Mouse (Mus musculus) ES-E14 (cell line): ENCODE data around the gene H2-Q4.
"Not testable (repeated sequence)": the region's sequence is repeated elsewhere in the genome, so short reads cannot be mapped to it uniquely, and the experiment has no call there.

ENCODE experiments used
- CHD2 ChIP-seq: IDR thresholded peaks from 2 replicates; pipeline ENCODE4 v1.6.1; 2014; ENCODE audit warnings: mild to moderate bottlenecking, low read depth, low read length, inconsistent platforms
- HCFC1 ChIP-seq: IDR thresholded peaks from 2 replicates; pipeline ENCODE4 v1.6.1; 2012; ENCODE audit warnings: low read length, inconsistent platforms, borderline replicate concordance; ENCODE audit not compliant: insufficient read depth
- MAFK ChIP-seq: IDR thresholded peaks from 2 replicates; pipeline ENCODE4 v1.6.1; 2014; ENCODE audit warnings: mild to moderate bottlenecking, low read depth, low read length, inconsistent platforms; ENCODE audit not compliant: insufficient read depth
- ZC3H11A ChIP-seq: IDR thresholded peaks from 2 replicates; pipeline ENCODE4 v1.6.1; 2012; ENCODE audit warnings: low read depth, mild to moderate bottlenecking, inconsistent platforms, low read length, borderline replicate concordance
- ZNF384 ChIP-seq: IDR thresholded peaks from 2 replicates; pipeline ENCODE4 v1.6.1; 2012; ENCODE audit warnings: low read depth, low read length, inconsistent platforms

DNA sequence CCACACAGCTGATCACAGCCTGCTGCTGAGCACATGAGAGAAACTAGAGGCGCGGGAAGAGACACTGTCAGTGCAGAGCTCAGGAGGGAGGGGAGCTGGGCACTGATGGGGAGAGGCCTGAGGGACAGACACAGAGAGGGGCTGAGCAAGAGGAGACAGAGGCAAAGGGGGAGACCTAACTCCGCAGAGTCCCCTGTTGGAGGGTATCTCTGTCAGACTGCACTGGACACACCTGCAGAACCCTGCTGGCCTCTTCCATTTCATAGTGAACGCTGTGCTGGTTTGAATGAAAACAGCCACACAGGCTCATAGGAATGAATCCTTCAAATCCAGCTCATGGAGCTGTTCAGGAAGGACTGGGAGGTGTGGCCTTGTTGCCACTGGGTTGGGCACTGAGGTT is 41.9 kb downstream of the H2-Q4 start:
- not testable (repeated sequence) for TF ChIP-seq HCFC1, CHD2, ZNF384, ZC3H11A, MAFK
